Mouse (Mus musculus) heart, embryonic 13.5 days (tissue): Measurements from ENCODE around the gene Gpx3. TPM values are rescaled to one million over a fixed set of nuclear protein-coding genes. Genes with fewer than 3 reads are reported as not detected.

Experiments used
- ATAC-seq: fragments of 200-750 bp; cut with Nextera tagmentation; 2 replicates; pipeline ENCODE4 v1.8.0; 2017; ENCODE audit warnings: moderate TSS enrichment; ENCODE audit not compliant: insufficient number of reproducible peaks, low FRiP score, low TSS enrichment; ENCODE audit errors: extremely low read depth
- H3K27ac ChIP-seq: fragments of 300-500 bp; sonication (generic); replicated peaks from 2 replicates; pipeline ENCODE4 v1.5.1; 2015; ENCODE audit warnings: moderate library complexity, mild to moderate bottlenecking, inconsistent platforms
- H3K27me3 ChIP-seq: fragments of 300-500 bp; sonication (generic); replicated peaks from 2 replicates; pipeline ENCODE4 v1.6.1; 2015; ENCODE audit warnings: mild to moderate bottlenecking, inconsistent platforms
- H3K36me3 ChIP-seq: fragments of 300-500 bp; sonication (generic); 2 replicates; pipeline ENCODE4 v1.6.1; 2015; ENCODE audit warnings: mild to moderate bottlenecking, inconsistent platforms
- H3K4me1 ChIP-seq: fragments of 300-500 bp; sonication (generic); 2 replicates; pipeline ENCODE4 v1.6.1; 2015; ENCODE audit warnings: inconsistent platforms
- H3K4me2 ChIP-seq: fragments of 300-500 bp; sonication (generic); 2 replicates; pipeline ENCODE4 v1.6.1; 2015; ENCODE audit warnings: inconsistent platforms, mild to moderate bottlenecking, moderate library complexity
- H3K4me3 ChIP-seq: fragments of 300-500 bp; sonication (generic); 2 replicates; pipeline ENCODE4 v1.5.1; 2015; ENCODE audit warnings: moderate library complexity, mild to moderate bottlenecking, inconsistent platforms
- H3K9ac ChIP-seq: fragments of 300-500 bp; sonication (generic); 2 replicates; pipeline ENCODE4 v1.6.1; 2015; ENCODE audit warnings: inconsistent platforms, mild to moderate bottlenecking, moderate library complexity
- H3K9me3 ChIP-seq: fragments of 300-500 bp; sonication (generic); 2 replicates; pipeline ENCODE4 v1.6.1; 2016; ENCODE audit warnings: inconsistent platforms
- WGBS: fragments of 180-500 bp; shearing (Covaris S2); methylation state at CpG from one replicate; pipeline ENCODE4 v1.1.7; 2015; ENCODE audit warnings: mixed read lengths; 5-methylcytosine and 5-hydroxymethylcytosine counted together
- polyA plus RNA-seq: library from polyadenylated mRNA; unstranded; fragments of >200 nt; fragmentation: Nextera tagmentation; extraction: Ambion mirVana; gene quantifications from 2 replicates; pipeline ENCODE4 v1.2.1, GENCODE M21; 2015

Gene Gpx3
- polyA plus RNA-seq, 1 experiment from 2014 or later = 1,129 TPM

DNA sequence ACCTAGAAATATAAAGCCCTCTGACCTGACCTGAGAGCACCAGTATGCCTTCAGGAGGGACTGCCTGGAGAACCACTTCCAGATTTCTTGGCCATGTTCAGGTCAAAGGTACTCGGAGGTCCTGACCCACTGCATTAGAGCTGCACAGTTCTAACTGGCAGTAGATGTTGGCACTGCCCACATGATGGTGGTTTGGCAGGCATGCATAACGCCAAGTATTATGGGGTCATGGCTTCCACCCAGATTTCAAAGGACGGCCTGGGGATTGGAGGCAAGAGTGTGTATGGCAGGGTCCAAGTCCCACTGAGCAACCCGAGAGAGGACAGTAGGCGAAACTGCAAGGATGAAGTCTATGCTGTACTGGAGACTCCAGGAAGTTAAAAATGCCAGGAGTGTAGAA lies 11.6 kb downstream of the Gpx3 start:
- no peak for ATAC-seq

DNA sequence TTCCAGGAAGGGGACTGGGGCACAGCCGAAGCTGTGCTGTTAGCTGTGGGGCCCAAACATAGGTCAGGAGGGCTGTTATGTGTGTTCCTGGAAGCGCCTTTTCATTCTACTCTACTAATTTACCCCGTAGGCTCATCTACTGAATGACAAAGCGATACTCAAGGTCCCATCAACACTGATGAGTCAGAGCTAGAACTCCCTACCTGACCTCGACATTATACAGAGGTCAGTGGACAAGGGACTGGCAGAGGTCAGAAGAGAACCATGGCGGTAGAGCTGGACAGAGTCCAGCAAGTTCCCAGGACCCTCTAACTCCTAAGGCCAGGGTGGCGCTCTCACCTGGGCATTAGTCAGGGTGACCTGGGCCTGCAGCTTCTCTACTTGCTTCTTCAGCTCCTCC lies 15.2 kb downstream of the Gpx3 start:
- no peaks in the 10 kb centered on the region for H3K9me3 ChIP-seq
- H3K27ac ChIP-seq = no peak overlapping the region
- H3K9ac ChIP-seq = no peak overlapping the region
- H3K4me1 ChIP-seq = peaks cover 26% of the 10 kb centered on the region
- peaks cover 97% of the 10 kb centered on the region for H3K36me3 ChIP-seq
- no peak overlapping the region for H3K4me3 ChIP-seq
- no peak for ATAC-seq
- WGBS = 91% methylated on average over 7 of the region's 7 CpGs
- H3K27me3 ChIP-seq = no peaks in the 10 kb centered on the region
- H3K4me2 ChIP-seq = no peak overlapping the region

More for the DNA sequence above, 11.6 kb downstream of the Gpx3 start:
- peaks cover 3% of the 10 kb centered on the region; the same call in 1 of the 2 replicates for H3K4me1 ChIP-seq
- no peaks in the 10 kb centered on the region for H3K9me3 ChIP-seq
- H3K36me3 ChIP-seq = peaks cover 99% of the 10 kb centered on the region
- no peak overlapping the region for H3K27ac ChIP-seq
- H3K4me3 ChIP-seq = no peak overlapping the region
- H3K4me2 ChIP-seq = no peak overlapping the region
- no peaks in the 10 kb centered on the region for H3K27me3 ChIP-seq
- H3K9ac ChIP-seq = no peak overlapping the region
- WGBS = 87% methylated on average over 5 of the region's 5 CpGs

DNA sequence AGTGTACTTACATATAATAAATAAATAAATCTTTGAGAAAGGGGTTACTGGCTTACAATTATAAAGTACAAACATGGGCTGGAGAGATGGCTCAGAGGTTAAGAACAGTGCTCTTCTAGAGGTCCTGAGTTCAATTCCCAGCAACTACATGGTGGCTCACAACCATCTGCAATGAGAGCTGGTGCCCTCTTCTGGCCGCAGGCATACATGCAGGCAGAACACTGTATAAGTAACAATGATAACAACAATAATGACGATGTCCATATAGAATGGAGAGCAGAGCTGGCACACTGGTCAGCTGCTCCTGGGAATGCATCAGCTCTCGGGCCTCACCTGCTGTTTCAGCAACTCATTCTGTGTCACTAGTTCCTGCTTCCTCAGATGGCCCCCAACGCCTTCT lies 16.0 kb downstream of the Gpx3 start:
- Histone ChIP-seq H3K4me3 (no peak overlapping the region), H3K27ac (no peak overlapping the region), H3K9me3 (no peaks in the 10 kb centered on the region), H3K4me2 (no peak overlapping the region), H3K9ac (no peak overlapping the region), H3K4me1 (peaks cover 26% of the 10 kb centered on the region), H3K27me3 (no peaks in the 10 kb centered on the region), H3K36me3 (peaks cover 97% of the 10 kb centered on the region)
- WGBS = 88% methylated on average over 4 of the region's 4 CpGs
- ATAC-seq = no peak

DNA sequence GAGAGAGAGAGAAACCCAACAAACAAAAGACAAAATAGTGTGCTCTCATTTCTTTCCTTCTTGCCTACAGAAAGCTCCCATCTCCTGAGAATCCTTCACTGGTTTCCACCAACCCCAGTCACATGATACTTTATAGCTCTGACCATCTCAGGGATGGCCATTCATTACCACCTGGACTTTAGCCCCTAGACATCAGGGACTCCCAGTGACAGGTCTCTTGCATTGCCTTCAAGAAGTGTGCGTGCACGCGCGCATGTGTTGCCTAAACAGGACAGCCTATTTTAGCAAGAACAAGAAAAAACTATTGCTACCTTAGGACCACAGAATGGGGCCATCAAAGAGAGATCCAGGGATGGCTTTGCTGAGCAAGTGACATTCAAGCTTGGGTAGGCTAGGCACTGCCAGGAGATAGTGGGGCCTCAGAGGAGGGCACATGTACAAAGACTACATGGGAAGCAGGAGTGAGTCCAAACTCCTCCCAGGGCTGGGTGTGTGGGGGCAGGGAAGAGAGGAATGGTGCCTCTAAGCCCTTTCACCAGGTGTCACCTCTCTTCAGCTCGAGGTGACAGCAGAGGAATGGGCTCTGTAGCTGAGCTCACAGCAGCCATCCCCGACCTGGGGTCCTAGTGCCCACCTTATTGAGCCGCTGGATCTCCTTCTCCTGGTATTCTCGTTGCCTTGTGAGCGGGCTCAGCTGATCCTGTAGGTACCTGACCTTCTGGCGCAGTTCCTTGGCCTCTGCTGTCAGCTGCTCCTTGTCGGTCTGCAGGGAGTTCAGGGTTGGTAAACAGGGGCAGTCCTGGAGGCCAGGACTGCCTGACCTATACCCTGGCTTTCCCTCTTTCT lies 18.1 kb downstream of the Gpx3 start:
- Histone ChIP-seq H3K4me2 (no peak overlapping the region), H3K4me3 (no peak overlapping the region), H3K9ac (peak overlapping the region; percentile 63), H3K4me1 (peaks cover 26% of the 10 kb centered on the region), H3K9me3 (no peaks in the 10 kb centered on the region), H3K27ac (peak overlapping the region; percentile 82), H3K27me3 (no peaks in the 10 kb centered on the region), H3K36me3 (peaks cover 97% of the 10 kb centered on the region)
- no peak for ATAC-seq
- WGBS = 55% methylated on average over 11 of the region's 11 CpGs

DNA sequence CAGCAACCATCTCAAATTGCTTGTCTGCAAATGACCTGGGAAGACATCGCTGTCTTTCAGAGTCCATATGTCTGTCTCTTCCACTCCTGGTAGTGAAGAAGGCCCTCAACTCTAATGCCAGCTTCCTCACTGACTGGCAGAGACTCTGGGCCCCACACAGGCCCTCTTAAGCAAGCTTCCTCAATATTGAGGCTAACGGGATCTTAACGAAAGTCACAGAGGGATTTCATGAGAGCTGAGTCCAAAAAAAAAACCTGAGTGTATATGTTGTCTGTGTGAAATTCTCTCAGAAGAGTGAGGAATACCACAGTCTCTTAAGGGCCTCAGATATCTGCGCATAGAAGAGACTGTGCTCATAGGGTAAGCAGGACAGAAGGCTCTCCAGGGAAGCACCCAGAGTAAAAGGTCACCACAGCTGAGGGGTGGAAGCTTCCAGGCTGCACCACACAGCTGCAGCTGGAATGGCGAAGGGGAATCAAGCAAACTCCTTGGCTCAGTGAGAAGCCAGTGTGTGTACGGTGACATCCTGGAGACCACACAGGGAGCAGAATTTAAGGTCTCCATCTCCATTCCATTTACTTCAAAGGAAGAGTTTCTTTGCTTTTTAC lies 18.8 kb downstream of the Gpx3 start:
- ATAC-seq = no peak
- Histone ChIP-seq H3K9ac (peak overlapping the region; percentile 63; the same call in 1 of the 2 replicates), H3K9me3 (no peaks in the 10 kb centered on the region), H3K4me2 (no peak overlapping the region), H3K27ac (peak overlapping the region; percentile 82), H3K36me3 (peaks cover 97% of the 10 kb centered on the region), H3K4me1 (peaks cover 26% of the 10 kb centered on the region), H3K27me3 (no peaks in the 10 kb centered on the region), H3K4me3 (no peak overlapping the region)
- 67% methylated on average over 6 of the region's 6 CpGs for WGBS

DNA sequence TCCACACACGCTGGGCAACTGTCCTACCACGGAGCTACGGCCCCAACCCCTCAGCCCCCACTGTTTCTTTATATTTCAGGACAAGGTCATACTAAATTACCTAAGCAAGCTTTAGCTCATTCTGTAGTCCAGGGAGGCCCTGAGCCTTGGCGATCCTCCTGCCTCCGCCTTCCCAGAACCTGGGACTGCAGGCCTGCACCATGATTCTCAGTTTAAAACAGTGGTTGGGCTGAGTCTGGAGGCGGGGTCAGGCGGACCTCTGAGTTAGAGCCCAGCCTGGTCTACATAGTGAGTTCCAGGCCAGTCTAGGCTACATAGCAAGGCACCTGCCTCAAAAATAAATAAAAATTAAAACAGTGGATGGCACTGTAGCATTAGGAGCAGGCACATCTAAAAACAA lies 19.5 kb downstream of the Gpx3 start:
- H3K27me3 ChIP-seq = no peaks in the 10 kb centered on the region
- peaks cover 26% of the 10 kb centered on the region for H3K4me1 ChIP-seq
- no peak for ATAC-seq
- H3K9ac ChIP-seq = peak overlapping the region; percentile 8; the same call in 1 of the 2 replicates
- peak overlapping the region; percentile 82 for H3K27ac ChIP-seq
- no peak overlapping the region for H3K4me3 ChIP-seq
- WGBS = 38% methylated on average over 7 of the region's 7 CpGs
- no peaks in the 10 kb centered on the region for H3K9me3 ChIP-seq
- H3K4me2 ChIP-seq = no peak overlapping the region
- H3K36me3 ChIP-seq = peaks cover 97% of the 10 kb centered on the region

DNA sequence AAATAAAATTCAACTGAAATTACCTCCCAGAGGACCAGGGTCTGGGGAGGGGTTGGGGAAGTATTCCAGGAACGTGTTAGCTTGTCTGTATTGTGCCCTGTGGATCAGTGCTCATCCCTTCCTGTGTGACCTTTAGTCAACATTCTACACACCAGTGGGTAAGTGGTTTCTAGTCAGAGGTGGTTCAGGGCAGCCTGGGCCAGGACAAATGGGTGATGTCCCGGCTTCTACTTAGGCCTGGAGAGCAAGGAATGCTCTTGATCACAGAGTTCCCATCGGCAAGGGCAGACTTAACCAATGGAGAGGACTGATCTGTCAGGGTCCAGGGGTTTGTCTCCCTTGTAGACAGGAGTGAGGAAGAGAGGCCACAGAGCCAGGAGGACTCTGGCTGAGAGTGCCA lies 20.2 kb downstream of the Gpx3 start:
- H3K27ac ChIP-seq = 0 out of 2 replicates have a peak overlapping the region, but pooled peaks have one; percentile 82
- H3K9me3 ChIP-seq = no peaks in the 10 kb centered on the region
- ATAC-seq = no peak
- WGBS = 79% methylated on average over 3 of the region's 3 CpGs
- H3K27me3 ChIP-seq = no peaks in the 10 kb centered on the region
- H3K4me2 ChIP-seq = no peak overlapping the region
- H3K36me3 ChIP-seq = peaks cover 97% of the 10 kb centered on the region
- H3K4me1 ChIP-seq = peaks cover 32% of the 10 kb centered on the region
- no peak overlapping the region for H3K4me3 ChIP-seq
- H3K9ac ChIP-seq = no peak overlapping the region

DNA sequence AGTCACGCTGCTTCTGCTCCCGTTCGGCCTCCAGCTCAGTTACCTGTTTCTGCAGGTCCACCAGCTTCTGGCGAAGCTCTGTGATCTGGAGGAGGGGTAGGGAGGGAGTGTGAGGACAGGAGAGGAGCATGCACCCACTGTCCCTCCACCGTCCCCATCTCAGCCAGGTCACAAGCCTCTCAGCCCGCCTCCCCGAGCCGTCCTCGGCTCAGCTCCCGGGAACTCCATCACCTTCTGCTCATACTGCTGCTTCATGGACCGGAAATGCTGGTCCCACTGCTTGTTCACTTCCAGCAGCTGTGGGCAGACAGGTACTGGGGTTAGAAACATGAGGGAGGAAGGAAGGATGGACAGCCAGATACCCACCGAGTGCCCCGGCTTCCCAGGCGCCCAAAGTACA lies 21.9 kb downstream of the Gpx3 start:
- no peaks in the 10 kb centered on the region for H3K27me3 ChIP-seq
- no peak overlapping the region for H3K4me2 ChIP-seq
- H3K4me1 ChIP-seq = peaks cover 37% of the 10 kb centered on the region
- peaks cover 96% of the 10 kb centered on the region for H3K36me3 ChIP-seq
- WGBS = 75% methylated on average over 14 of the region's 14 CpGs
- no peak overlapping the region for H3K4me3 ChIP-seq
- ATAC-seq = no peak
- no peak overlapping the region for H3K27ac ChIP-seq
- H3K9me3 ChIP-seq = no peaks in the 10 kb centered on the region
- no peak overlapping the region for H3K9ac ChIP-seq

DNA sequence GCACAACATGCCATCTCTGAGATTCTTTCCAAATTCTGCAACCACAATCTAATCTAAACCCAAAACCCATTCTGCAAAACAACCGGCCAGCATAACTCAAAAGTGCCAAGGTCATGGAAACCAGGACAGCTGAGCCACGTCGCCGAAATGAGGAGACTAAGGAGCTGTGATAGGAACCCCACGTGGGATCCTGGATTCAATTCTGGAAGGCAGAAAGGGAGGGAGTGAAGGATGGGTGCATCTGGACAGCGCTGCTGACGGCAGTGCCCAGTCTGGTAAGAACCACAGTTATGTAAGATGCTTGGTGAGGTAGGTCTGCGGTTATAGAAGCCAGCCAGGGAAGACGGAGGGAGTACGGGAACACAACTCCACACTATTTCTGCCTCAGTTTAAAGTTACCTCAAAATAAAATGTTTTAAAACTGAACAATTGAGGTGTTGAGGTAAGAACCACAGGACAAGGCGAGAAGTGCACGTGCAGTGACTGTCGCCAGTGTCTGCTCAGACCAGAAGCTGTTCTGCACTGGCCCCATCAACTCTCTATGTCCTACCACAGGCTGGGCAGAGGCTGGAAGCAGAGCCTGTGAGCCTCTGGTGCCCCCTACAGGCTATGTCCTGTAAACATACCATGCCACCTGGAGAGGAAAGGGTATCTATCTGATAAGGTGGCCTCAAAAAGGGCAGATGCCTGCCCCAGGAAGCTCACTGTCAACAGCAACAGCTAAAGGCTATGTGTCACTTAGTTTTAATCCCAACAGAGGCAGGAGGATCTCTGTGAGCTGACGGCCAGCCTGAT lies 25.3 kb downstream of the Gpx3 start:
- H3K9ac ChIP-seq = peak overlapping the region; percentile 45; the same call in 1 of the 2 replicates
- H3K4me3 ChIP-seq = no peak overlapping the region
- H3K27me3 ChIP-seq = no peaks in the 10 kb centered on the region
- no peaks in the 10 kb centered on the region for H3K9me3 ChIP-seq
- no peak overlapping the region for H3K4me2 ChIP-seq
- 60% methylated on average over 14 of the region's 14 CpGs for WGBS
- peak overlapping the region; percentile 13; the same call in 1 of the 2 replicates for H3K27ac ChIP-seq
- H3K36me3 ChIP-seq = peaks cover 99% of the 10 kb centered on the region
- no peak; the same call in 1 of the 2 replicates for ATAC-seq
- peaks cover 18% of the 10 kb centered on the region for H3K4me1 ChIP-seq

DNA sequence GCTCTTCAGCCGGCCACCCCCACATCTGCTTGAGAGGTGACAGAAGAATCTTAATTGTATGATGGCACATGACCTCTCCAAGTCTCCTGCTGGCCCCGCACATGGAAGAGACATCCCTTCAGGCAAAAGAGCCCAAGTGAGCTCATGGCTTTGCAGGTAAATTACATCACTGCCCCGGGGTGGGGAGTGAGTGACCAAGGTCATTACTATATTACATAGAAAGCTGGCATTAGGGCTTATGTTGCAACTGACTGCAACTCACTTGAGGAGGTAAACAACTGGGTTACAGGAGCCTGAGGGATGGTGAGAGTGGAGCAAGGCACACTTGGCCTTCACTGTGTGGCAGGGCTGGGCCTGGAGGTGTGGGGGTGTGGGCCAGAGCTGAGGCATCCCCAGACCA lies 26.0 kb downstream of the Gpx3 start:
- Histone ChIP-seq H3K36me3 (peaks cover 98% of the 10 kb centered on the region), H3K4me1 (peaks cover 18% of the 10 kb centered on the region), H3K27me3 (no peaks in the 10 kb centered on the region), H3K27ac (no peak overlapping the region), H3K9me3 (no peaks in the 10 kb centered on the region), H3K4me2 (no peak overlapping the region), H3K9ac (no peak overlapping the region), H3K4me3 (no peak overlapping the region)
- no peak for ATAC-seq
- 79% methylated on average over 3 of the region's 3 CpGs for WGBS

DNA sequence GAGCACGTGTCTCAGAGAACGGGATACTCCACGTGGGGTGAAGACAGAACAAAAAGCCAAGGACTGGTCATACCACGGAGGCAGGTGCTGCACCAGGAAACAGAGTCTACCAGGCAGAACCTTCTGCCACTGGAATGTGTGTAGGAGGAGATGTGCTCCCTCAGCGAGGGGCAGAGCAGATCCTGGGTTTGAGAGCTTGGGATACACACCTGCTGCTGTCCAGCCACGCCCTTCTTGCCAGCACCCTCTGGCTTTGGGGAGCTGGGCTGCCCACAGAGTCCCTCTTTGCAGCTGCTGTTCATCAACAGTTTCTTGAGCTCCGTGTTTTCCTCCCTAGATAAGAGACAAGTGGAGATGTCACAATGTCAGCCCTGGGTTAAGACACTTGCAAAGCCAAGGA lies 26.6 kb downstream of the Gpx3 start:
- Histone ChIP-seq H3K9me3 (no peaks in the 10 kb centered on the region), H3K4me3 (no peak overlapping the region), H3K4me1 (peaks cover 18% of the 10 kb centered on the region), H3K9ac (no peak overlapping the region), H3K36me3 (peaks cover 98% of the 10 kb centered on the region), H3K27ac (no peak overlapping the region), H3K27me3 (no peaks in the 10 kb centered on the region), H3K4me2 (no peak overlapping the region)
- ATAC-seq = no peak
- 65% methylated on average over 7 of the region's 7 CpGs for WGBS
